Mouse (Mus musculus) G1E (cell line): ENCODE results near the gene Serinc4.

Experiments used
- CTCF ChIP-seq: IDR thresholded peaks from 2 replicates; pipeline ENCODE4 v1.5.1; 2012; ENCODE audit warnings: low read depth, low read length, inconsistent platforms, mixed read lengths
- GATA1 ChIP-seq: IDR thresholded peaks from 2 replicates; pipeline ENCODE4 v1.6.1; 2012; ENCODE audit warnings: borderline replicate concordance, low read length, inconsistent platforms, mixed read lengths
- POLR2AphosphoS5 ChIP-seq: IDR thresholded peaks from 2 replicates; pipeline ENCODE4 v1.6.1; 2012; ENCODE audit warnings: low read depth, low read length, inconsistent platforms; ENCODE audit not compliant: insufficient replicate concordance
- TAL1 ChIP-seq: conservative IDR thresholded peaks from 2 replicates; pipeline ENCODE4 v1.6.1; 2012; ENCODE audit warnings: low read depth, low read length, inconsistent platforms, mixed read lengths

- TF ChIP-seq CTCF (no peak), POLR2AphosphoS5 (no peak), TAL1 (no peak), GATA1 (no peak)
Observed at GRCm38 (mm10) chr2:121445117-121445516, 11.5 kb downstream of the Serinc4 start.
